Mouse (Mus musculus) kidney, postnatal 4 days (tissue): ENCODE measurements around the gene Ech1.

Experiments
- DNase-seq, 2 experiments: peaks; one replicate each; pipeline ENCODE4 v3.0.0; 2021; ENCODE audit warnings: mixed read lengths in 2 of 2

Gene Ech1

GRCm38 (mm10) chr7:28824941-28825685 lies at the start of gene Ech1:
TSS of gene Ech1 (plus strand) at chr7:28825217.
- DNase-seq = peak; percentile 93 to 95

DNA sequence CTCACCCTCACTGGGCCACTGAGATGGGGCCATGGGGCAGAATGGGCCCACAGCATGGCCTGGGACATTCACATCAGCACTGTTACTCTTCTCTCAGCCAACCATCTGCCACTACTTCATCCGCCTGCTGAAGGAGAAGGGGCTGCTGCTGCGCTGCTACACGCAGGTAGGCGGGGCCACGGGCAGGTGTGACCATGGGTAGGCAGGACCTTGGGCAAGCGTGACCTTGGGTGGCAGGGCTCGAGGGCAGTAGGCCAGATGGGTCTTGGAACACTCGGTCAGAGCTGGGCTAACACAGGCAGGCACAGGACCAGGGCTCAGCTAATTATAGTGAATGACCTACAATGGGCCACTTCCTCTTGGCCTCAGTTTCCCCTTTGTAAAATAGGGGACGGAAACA lies 46.2 kb upstream of the Ech1 start:
- DNase-seq = no peak

GRCm38 (mm10) chr7:28780067-28780658 lies 44.9 kb upstream of the Ech1 start:
- peak; percentile 93 to 94 for DNase-seq

- DNase-seq = no peak
These were observed 44.2 kb upstream of the Ech1 start for GRCm38 (mm10) chr7:28780857-28781256.

DNA sequence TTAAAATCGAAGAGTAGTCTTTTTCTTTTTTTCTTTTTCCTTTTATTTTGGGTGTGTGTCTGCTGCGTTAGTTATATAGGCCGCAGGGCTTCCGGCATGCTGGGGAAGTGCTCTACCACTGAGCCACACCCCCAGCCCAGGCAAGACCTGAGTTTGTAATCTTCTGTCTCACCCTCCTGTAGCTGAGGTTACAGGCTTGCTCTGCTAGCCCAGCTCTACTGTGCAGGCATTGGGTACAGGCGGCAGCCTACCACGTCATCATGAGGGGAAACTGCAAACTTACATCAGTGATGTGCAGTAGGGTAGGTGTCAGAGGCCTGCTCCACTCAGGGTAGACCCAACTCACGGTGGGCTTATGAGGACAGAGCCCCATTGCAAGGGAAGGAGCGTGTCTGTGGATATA lies 43.8 kb upstream of the Ech1 start:
- no peak for DNase-seq

DNA sequence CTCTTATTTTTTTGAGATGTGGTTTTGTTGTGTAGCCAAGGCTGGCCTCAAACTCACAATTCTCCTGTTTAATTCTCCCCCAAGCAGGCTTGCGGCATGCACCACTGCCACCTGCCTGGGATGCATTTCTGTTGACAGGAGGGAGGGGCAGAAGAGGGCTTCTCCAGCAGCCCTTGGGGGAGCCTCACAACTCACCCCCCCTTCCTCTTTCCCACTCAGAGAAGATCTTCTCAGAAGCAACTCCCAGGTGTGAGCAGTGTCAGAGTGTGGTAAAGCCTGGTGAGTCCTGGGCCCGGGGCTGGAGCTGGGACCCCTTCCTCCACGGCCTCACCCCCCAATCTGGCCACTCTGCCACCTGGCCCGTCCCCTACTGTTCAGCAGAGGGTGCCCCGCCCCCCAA lies 39.9 kb upstream of the Ech1 start:
- DNase-seq = no peak

DNA sequence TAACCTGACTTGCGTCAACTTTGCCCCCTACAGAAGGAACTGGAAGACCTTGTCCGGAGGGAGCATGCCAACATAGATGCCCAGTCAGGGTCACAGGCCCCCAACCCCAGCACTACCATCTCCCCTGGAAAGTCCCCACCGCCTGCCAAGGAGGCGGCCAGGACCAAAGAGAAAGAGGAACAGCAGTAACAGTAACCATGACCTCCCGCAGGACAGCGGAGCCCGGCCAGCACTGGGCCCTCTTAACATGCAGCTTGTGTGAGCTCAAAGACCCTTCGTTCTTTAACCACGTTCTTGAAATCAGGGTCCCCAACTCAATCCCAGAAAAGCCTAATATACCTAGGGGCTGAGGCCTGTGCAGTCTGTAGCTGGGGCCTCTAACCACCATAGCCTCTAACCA lies 37.1 kb upstream of the Ech1 start:
- no peak for DNase-seq

DNA sequence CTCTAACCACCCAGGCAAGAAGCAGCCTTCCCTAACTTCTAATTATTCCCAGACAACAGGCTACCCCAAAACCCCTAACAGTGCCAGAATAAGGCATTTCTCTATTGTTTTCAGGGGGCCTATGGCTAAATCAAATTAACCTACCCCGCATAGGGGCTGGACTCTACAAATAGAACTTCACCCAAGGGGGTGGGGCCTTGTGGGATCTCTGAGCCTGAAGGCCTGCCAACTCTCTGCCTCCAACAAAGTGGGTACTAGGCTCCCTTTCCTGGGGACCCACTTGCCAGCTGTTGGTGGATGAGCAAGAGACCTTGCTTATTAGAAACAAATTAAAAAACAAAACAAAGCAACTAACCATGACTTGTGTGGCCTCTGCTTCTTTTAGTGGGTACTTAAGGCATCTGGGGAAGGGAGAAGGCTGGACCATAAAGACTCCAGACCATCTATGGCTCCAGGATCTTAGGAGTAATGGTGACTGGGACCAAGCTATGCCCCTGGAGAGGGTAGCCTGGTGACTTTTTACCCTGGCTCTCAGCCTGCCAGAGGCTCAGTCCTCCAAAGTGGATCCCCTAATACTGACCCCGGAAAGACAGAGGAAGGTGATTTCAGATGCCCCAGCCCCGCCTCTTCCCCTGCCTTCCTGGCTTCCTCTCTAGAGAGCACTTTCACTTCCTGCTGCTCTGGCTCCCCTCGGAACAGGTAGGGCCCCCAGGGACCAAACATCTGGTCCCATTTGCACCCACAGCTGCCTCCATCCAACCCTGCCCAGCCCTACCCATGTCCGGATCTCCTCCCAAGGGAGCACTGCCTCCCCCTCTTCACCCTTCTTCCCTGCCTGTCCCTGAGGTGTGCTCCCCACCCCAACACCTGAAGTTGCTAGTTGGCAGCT lies 36.5 kb upstream of the Ech1 start, which contains the start of gene Rinl:
TSS of gene Rinl (plus strand) at position 663 of the 889 bp plus-strand sequence.
- DNase-seq = no peak

GRCm38 (mm10) chr7:28789235-28789634 lies 35.8 kb upstream of the Ech1 start:
- DNase-seq = no peak

GRCm38 (mm10) chr7:28790066-28790806 lies 34.8 kb upstream of the Ech1 start:
- peak; percentile 56 to 71 for DNase-seq

DNA sequence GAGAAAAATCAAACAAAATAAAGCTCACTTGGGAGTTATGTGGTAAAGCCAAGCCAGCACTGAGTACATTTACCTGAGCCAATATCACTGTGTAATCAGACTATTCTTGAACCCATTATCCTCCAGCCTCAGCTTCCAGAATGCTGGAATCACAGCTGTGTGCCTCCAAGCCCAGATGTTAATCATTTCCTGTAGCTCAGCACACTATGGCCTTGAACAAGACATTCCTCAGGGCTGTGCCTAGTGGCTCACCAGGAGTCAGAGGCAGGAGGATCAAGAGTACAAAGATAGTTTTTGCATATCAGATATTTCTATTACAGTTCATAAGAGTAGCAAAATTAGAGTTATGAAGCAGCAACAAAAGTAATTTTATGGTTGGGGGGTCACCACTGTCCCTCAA lies 33.3 kb upstream of the Ech1 start:
- no peak for DNase-seq

- no peak for DNase-seq
These were observed 32.4 kb upstream of the Ech1 start for GRCm38 (mm10) chr7:28792391-28793185.

GRCm38 (mm10) chr7:28793834-28794233 lies 31.2 kb upstream of the Ech1 start:
- peak in 1 of 2 experiments; percentile 51 for DNase-seq

- no peak for DNase-seq
These were observed 30.5 kb upstream of the Ech1 start for GRCm38 (mm10) chr7:28794496-28794895.

DNA sequence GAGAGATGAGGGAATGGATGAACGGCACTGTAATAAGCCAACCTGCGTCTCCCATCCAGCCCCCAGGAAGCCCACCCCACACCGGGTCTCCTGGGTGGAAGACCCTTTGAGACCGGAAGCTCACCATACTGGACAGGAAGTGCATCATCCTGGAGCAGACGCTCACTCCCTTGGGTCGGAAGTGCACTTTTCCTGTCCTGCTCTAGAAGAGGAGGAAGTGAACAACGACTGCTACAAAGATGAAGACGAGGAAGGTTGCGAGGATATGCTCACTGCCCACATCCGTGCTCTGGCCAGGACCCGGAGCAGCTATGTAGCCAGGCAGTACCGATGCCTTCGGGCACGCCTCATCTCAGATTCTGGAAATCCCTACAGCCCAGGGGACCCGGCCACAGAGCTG lies 29.2 kb upstream of the Ech1 start:
- peak in 1 of 2 experiments; percentile 28 for DNase-seq

DNA sequence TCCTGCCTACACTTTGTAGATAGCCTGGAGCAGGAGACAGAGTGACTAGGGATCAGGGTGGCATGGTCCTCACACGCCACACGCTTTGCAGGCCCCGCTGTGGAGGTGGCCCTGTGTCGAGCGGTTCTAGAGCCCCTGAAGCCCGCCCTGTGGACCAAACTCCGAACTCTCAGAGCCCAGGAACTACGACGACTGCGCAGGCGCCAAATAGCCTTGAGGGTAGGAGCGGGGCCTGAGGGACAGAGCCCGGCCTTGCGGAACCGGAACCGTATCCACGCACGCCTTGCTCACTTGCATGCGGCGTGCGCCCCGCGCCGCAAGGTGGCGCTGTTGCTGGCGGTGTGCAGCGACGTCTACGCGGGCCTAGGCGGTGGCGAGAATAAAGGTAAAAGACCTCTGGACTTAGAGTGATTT lies 28.4 kb upstream of the Ech1 start:
- peak; percentile 88 to 92 for DNase-seq

DNA sequence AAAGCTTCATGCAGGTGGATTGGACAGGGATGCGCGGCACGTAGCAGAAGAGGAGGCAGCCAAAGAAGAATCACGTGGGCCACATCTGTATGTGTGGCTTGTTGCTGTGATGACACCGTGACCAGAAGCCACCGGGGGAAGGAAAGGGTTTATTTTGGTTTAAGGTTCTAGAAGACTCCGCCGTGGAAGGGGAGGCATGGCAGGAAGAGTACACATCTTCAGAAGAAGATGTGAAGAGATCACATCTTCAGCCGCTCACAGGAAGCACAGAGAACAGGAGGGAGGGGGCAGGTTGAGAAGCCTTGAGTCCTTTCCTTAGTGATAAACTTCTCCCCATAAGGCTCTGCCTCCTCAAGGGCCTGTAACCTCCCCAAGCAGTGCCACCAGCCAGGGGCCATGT lies 25.0 kb upstream of the Ech1 start:
- no peak for DNase-seq

GRCm38 (mm10) chr7:28801451-28801850 lies 23.6 kb upstream of the Ech1 start:
- DNase-seq = no peak

- peak; percentile 66 to 81 for DNase-seq
These were observed 22.9 kb upstream of the Ech1 start for GRCm38 (mm10) chr7:28801901-28802670.

GRCm38 (mm10) chr7:28802846-28803588 lies 22.0 kb upstream of the Ech1 start:
- DNase-seq = peak; percentile 74 to 86
